Mouse (Mus musculus) CH12.LX (cell line): ENCODE measurements around the gene Reg3b.
"Not testable (repeated sequence)": the region's sequence is repeated elsewhere in the genome, so short reads cannot be mapped to it uniquely, and the experiment has no call there.

Experiments used
- CTCF ChIP-seq, 2 experiments: IDR thresholded peaks in 1 of 2; conservative IDR thresholded peaks in 1 of 2; 2 replicates each; pipeline ENCODE4 v1.5.1; 2011 to 2012; ENCODE audit warnings: low read depth in 2 of 2, low read length in 2 of 2, improper control_type of control experiment in 1 of 2, inconsistent platforms in 1 of 2, mild to moderate bottlenecking in 1 of 2, moderate library complexity in 1 of 2
- E2F4 ChIP-seq: IDR thresholded peaks from 2 replicates; pipeline ENCODE4 v1.6.1; 2011; ENCODE audit warnings: low read depth, low read length, improper control_type of control experiment; ENCODE audit not compliant: insufficient replicate concordance
- EP300 ChIP-seq: IDR thresholded peaks from 2 replicates; pipeline ENCODE4 v1.6.1; 2011; ENCODE audit warnings: low read length, improper control_type of control experiment
- JUND ChIP-seq: conservative IDR thresholded peaks from 2 replicates; pipeline ENCODE4 v1.6.1; 2011; ENCODE audit warnings: low read depth, low read length, improper control_type of control experiment
- RCOR1 ChIP-seq: conservative IDR thresholded peaks from 2 replicates; pipeline ENCODE4 v1.6.1; 2012; ENCODE audit warnings: low read depth, mild to moderate bottlenecking, inconsistent platforms, low read length, improper control_type of control experiment
- SMC3 ChIP-seq: IDR thresholded peaks from 2 replicates; pipeline ENCODE4 v1.6.1; 2011; ENCODE audit warnings: low read depth, low read length, improper control_type of control experiment
- USF2 ChIP-seq: conservative IDR thresholded peaks from 2 replicates; pipeline ENCODE4 v1.6.1; 2011; ENCODE audit warnings: low read depth, low read length, improper control_type of control experiment

GRCm38 (mm10) chr6:78395323-78395722 is 24.9 kb downstream of the Reg3b start, which contains the start of gene Reg2:
- TF ChIP-seq USF2; E2F4; JUND; CTCF (conservative IDR thresholded peaks at IDR 0.05 in 1 of 2, IDR thresholded peaks at IDR 0.05 in 1 of 2; ENCODE audit: low read depth in 2 of 2, low read length in 2 of 2); EP300; RCOR1; SMC3: not testable (repeated sequence)
